Mouse (Mus musculus) MEL (cell line): Measurements from ENCODE around the gene Pum1.
A peak's percentile ranks its signal among the peaks of the same experiment; 100 is the strongest.

ENCODE experiments used
- CHD1 ChIP-seq: IDR thresholded peaks from 2 replicates; pipeline ENCODE4 v1.6.1; 2012; ENCODE audit warnings: low read depth, mild to moderate bottlenecking, inconsistent platforms, low read length, improper control_type of control experiment
- CTCF ChIP-seq, 3 experiments: IDR thresholded peaks in 2 of 3; conservative IDR thresholded peaks in 1 of 3; 2 replicates each; pipeline ENCODE4 v1.5.1; 2011 to 2012; ENCODE audit warnings: low read length in 3 of 3, low read depth in 2 of 3, mild to moderate bottlenecking in 2 of 3, improper control_type of control experiment in 1 of 3, inconsistent platforms in 1 of 3, mixed read lengths in 1 of 3, moderate library complexity in 1 of 3; ENCODE audit not compliant: control insufficient read depth in 1 of 3, insufficient read depth in 1 of 3, poor library complexity in 1 of 3, severe bottlenecking in 1 of 3
- GATA1 ChIP-seq: IDR thresholded peaks from 2 replicates; pipeline ENCODE4 v1.6.1; 2011; ENCODE audit warnings: low read depth, low read length, improper control_type of control experiment
- HCFC1 ChIP-seq: IDR thresholded peaks from 2 replicates; pipeline ENCODE4 v1.6.1; 2012; ENCODE audit warnings: low read depth, mild to moderate bottlenecking, inconsistent platforms, low read length, improper control_type of control experiment, moderate library complexity
- KAT2A ChIP-seq: conservative IDR thresholded peaks from 2 replicates; pipeline ENCODE4 v1.6.1; 2012; ENCODE audit warnings: low read depth, low read length, improper control_type of control experiment, inconsistent platforms
- MAZ ChIP-seq: IDR thresholded peaks from 2 replicates; pipeline ENCODE4 v1.6.1; 2012; ENCODE audit warnings: low read depth, mild to moderate bottlenecking, inconsistent platforms, low read length, improper control_type of control experiment
- POLR2A ChIP-seq, 2 experiments: IDR thresholded peaks; 2 replicates each; pipeline ENCODE4 v1.6.1; 2011 to 2012; ENCODE audit warnings: low read length in 2 of 2, mild to moderate bottlenecking in 2 of 2, control low read depth in 1 of 2, improper control_type of control experiment in 1 of 2, low read depth in 1 of 2, moderate library complexity in 1 of 2; ENCODE audit not compliant: control insufficient read depth in 1 of 2, insufficient read depth in 1 of 2, poor library complexity in 1 of 2
- POLR2AphosphoS5 ChIP-seq: IDR thresholded peaks from 2 replicates; pipeline ENCODE4 v1.6.1; 2012; ENCODE audit warnings: low read depth, borderline replicate concordance, mild to moderate bottlenecking, inconsistent platforms, low read length, moderate library complexity, mixed read lengths
- USF1 ChIP-seq: IDR thresholded peaks from 2 replicates; pipeline ENCODE4 v1.6.1; 2014; ENCODE audit warnings: low read depth, mild to moderate bottlenecking, inconsistent platforms, low read length, improper control_type of control experiment, moderate library complexity
- USF2 ChIP-seq, 2 experiments: IDR thresholded peaks; 2 replicates each; pipeline ENCODE4 v1.6.1; 2011 to 2012; ENCODE audit warnings: improper control_type of control experiment in 2 of 2, low read length in 2 of 2, borderline replicate concordance in 1 of 2, inconsistent platforms in 1 of 2, low read depth in 1 of 2, mild to moderate bottlenecking in 1 of 2; ENCODE audit not compliant: insufficient read depth in 1 of 2

- TF ChIP-seq HCFC1 (no peak), CTCF (IDR thresholded peaks at IDR 0.05 in 2 of 3, conservative IDR thresholded peaks at IDR 0.05 in 1 of 3; ENCODE audit: control insufficient read depth in 1 of 3, insufficient read depth in 1 of 3, low read depth in 2 of 3, low read length in 3 of 3, poor library complexity in 1 of 3, severe bottlenecking in 1 of 3) (no peak), KAT2A (no peak), GATA1 (no peak), USF1 (peak; percentile 18; the same call in 1 of the 2 replicates), MAZ (no peak), POLR2AphosphoS5 (no peak), POLR2A (IDR thresholded peaks at IDR 0.05; ENCODE audit: control insufficient read depth in 1 of 2, insufficient read depth in 1 of 2, low read depth in 1 of 2, low read length in 2 of 2, poor library complexity in 1 of 2) (no peak), CHD1 (no peak), USF2 (IDR thresholded peaks at IDR 0.05; ENCODE audit: borderline replicate concordance in 1 of 2, insufficient read depth in 1 of 2, low read depth in 1 of 2, low read length in 2 of 2) (no peak)
Measured at GRCm38 (mm10) chr4:130828851-130829673, 165.9 kb downstream of the Pum1 start.
